Mouse (Mus musculus): ENCODE measurements at regions not wholly inside any gene's neighbourhood (a gene's known extent, or its start where the extent isn't known, plus 50 kb on each side); places are given as distances from the start of the nearest gene placed in this dataset.

GRCm38 (mm10) chr1:73857497-73857896 is 266.8 kb downstream of the Tns1 start:
- DNase-seq (ENCODE audit: low spot score): no peak

GRCm38 (mm10) chr1:73856811-73857210 is 267.4 kb downstream of the Tns1 start:
- DNase-seq (ENCODE audit: low spot score): no peak

GRCm38 (mm10) chr1:73855306-73855705 is 268.9 kb downstream of the Tns1 start:
- DNase-seq (ENCODE audit: low spot score): no peak

GRCm38 (mm10) chr1:73853851-73854250 is 270.4 kb downstream of the Tns1 start:
- DNase-seq (ENCODE audit: low spot score): no peak

- DNase-seq (ENCODE audit: low spot score): no peak
Measured at GRCm38 (mm10) chr1:73850173-73851014, 273.9 kb downstream of the Tns1 start.

GRCm38 (mm10) chr1:73848370-73848769 is 275.9 kb downstream of the Tns1 start:
- DNase-seq (ENCODE audit: low spot score): no peak

- no peak for DNase-seq (ENCODE audit: low spot score)
Measured at GRCm38 (mm10) chr1:73847126-73847525, 277.1 kb downstream of the Tns1 start.

- no peak for DNase-seq (ENCODE audit: low spot score)
Measured at GRCm38 (mm10) chr1:73845115-73845514, 279.1 kb downstream of the Tns1 start.

- DNase-seq (ENCODE audit: low spot score): no peak
Measured at GRCm38 (mm10) chr1:73844574-73844973, 279.7 kb downstream of the Tns1 start.

GRCm38 (mm10) chr1:73839351-73839750 is 284.9 kb downstream of the Tns1 start:
- DNase-seq (ENCODE audit: low spot score): no peak

- no peak for DNase-seq (ENCODE audit: low spot score)
Measured at GRCm38 (mm10) chr1:73836680-73837079, 287.6 kb downstream of the Tns1 start.

GRCm38 (mm10) chr1:73834566-73834965 is 289.7 kb downstream of the Tns1 start:
- no peak for DNase-seq (ENCODE audit: low spot score)

GRCm38 (mm10) chr1:73830486-73831132 is 293.6 kb downstream of the Tns1 start:
- no peak for DNase-seq (ENCODE audit: low spot score)

GRCm38 (mm10) chr1:73828996-73829395 is 295.3 kb downstream of the Tns1 start:
- DNase-seq (ENCODE audit: low spot score): no peak

- peak; percentile 74 for DNase-seq (ENCODE audit: low spot score)
Measured at GRCm38 (mm10) chr1:73826243-73826930, 297.9 kb downstream of the Tns1 start.

GRCm38 (mm10) chr1:73824406-73825184 is 299.7 kb downstream of the Tns1 start:
- DNase-seq (ENCODE audit: low spot score): no peak

- no peak for DNase-seq (ENCODE audit: low spot score)
Measured at GRCm38 (mm10) chr1:73823726-73824125, 300.5 kb downstream of the Tns1 start.

- DNase-seq (ENCODE audit: low spot score): no peak
Measured at GRCm38 (mm10) chr1:73822616-73823015, 301.6 kb downstream of the Tns1 start.

GRCm38 (mm10) chr1:73820701-73821100 is 303.5 kb downstream of the Tns1 start:
- DNase-seq (ENCODE audit: low spot score): no peak

- no peak for DNase-seq (ENCODE audit: low spot score)
Measured at GRCm38 (mm10) chr1:73807206-73807605, 317.0 kb downstream of the Tns1 start.

- DNase-seq (ENCODE audit: low spot score): no peak
Measured at GRCm38 (mm10) chr1:73805156-73805555, 319.1 kb downstream of the Tns1 start.

- no peak for DNase-seq (ENCODE audit: low spot score)
Measured at GRCm38 (mm10) chr1:73799996-73800395, 324.3 kb downstream of the Tns1 start.

Data from urinary bladder, adult 2 months (tissue).